Mouse (Mus musculus) heart, embryonic 12.5 days (tissue): ENCODE results near the gene Zbtb21. TPM values are rescaled to one million over a fixed set of nuclear protein-coding genes. Genes with fewer than 3 reads are reported as not detected.

Experiments used
- ATAC-seq: fragments of 200-750 bp; cut with Nextera tagmentation; 2 replicates; pipeline ENCODE4 v1.8.0; 2017; ENCODE audit warnings: moderate TSS enrichment, moderate library complexity; ENCODE audit not compliant: insufficient number of reproducible peaks, low FRiP score
- H3K27ac ChIP-seq: fragments of 300-500 bp; sonication (generic); 2 replicates; pipeline ENCODE4 v1.5.1; 2016; ENCODE audit warnings: mild to moderate bottlenecking, moderate library complexity; ENCODE audit not compliant: poor library complexity, severe bottlenecking
- H3K27me3 ChIP-seq: fragments of 300-500 bp; sonication (generic); replicated peaks from 2 replicates; pipeline ENCODE4 v1.6.1; 2016; ENCODE audit warnings: mild to moderate bottlenecking, moderate library complexity
- H3K36me3 ChIP-seq: fragments of 300-500 bp; sonication (generic); 2 replicates; pipeline ENCODE4 v1.6.1; 2016; ENCODE audit warnings: mild to moderate bottlenecking, moderate library complexity
- H3K4me1 ChIP-seq: fragments of 300-500 bp; sonication (generic); replicated peaks from 2 replicates; pipeline ENCODE4 v1.6.1; 2016; ENCODE audit warnings: mild to moderate bottlenecking
- H3K4me2 ChIP-seq: fragments of 300-500 bp; sonication (generic); 2 replicates; pipeline ENCODE4 v1.6.1; 2016; ENCODE audit warnings: mild to moderate bottlenecking, moderate library complexity
- H3K4me3 ChIP-seq: fragments of 300-500 bp; sonication (generic); 2 replicates; pipeline ENCODE4 v1.5.1; 2016; ENCODE audit warnings: mild to moderate bottlenecking
- H3K9ac ChIP-seq: fragments of 300-500 bp; sonication (generic); 2 replicates; pipeline ENCODE4 v1.6.1; 2016; ENCODE audit warnings: mild to moderate bottlenecking, moderate library complexity
- H3K9me3 ChIP-seq: fragments of 300-500 bp; sonication (generic); replicated peaks from 2 replicates; pipeline ENCODE4 v1.6.1; 2016; ENCODE audit warnings: mild to moderate bottlenecking, moderate library complexity
- WGBS: fragments of 180-500 bp; shearing (Covaris S2); methylation state at CpG from one replicate; pipeline ENCODE4 v1.1.7; 2016; 5-methylcytosine and 5-hydroxymethylcytosine counted together
- polyA plus RNA-seq: library from polyadenylated mRNA; unstranded; fragments of >200 nt; fragmentation: Nextera tagmentation; extraction: Ambion mirVana; gene quantifications from 2 replicates; pipeline ENCODE4 v1.2.1, GENCODE M21; 2016

The Zbtb21 gene
- polyA plus RNA-seq, 1 experiment from 2014 or later, result 11.7 TPM

DNA sequence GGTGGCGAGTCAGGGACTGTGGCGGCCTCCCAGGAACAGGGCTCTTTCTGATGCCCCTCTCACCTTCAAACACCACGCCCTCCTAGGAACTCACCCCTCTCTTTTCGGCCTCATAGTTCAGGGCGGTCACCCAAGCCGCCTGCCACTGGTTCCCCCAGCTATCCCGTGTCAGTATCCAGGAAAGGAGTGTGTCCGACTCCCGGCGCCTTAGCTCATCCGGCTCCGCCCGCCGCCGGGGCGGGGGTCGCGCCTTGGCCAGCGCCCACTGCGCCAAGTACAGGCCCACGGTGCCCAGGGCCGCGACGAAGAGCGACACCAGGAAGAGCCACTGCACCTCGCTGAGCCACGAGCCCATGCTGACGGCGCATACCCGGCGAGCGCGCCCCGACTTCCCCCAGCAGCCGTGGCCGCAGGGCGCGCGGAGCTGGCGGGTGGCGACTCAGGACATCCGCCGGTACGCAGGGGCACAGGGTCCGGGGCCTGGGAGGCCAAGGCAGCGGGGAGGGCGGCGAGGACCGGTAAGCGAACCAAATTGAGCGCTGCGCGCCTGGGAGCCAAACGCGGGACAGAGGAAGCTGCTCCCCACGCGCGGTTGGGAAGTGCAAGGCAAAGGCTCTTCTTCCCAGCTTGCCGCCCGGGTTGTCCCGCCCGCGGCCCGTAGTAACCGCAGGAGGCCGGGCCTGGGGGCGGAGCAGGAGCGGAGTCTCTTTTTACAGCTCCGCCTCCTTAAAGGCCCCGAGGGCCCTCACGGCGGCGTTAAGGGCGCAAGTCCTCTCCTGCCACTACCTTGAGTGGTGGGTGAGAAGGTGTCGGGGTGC, 40.3 kb downstream of the Zbtb21 start:
- Histone ChIP-seq H3K4me3 (peak overlapping the region; percentile 98), H3K27ac (peak overlapping the region; percentile 86), H3K27me3 (no peaks in the 10 kb centered on the region), H3K4me1 (peaks cover 27% of the 10 kb centered on the region), H3K9ac (peak overlapping the region; percentile 90), H3K9me3 (no peaks in the 10 kb centered on the region), H3K4me2 (peak overlapping the region; percentile 89), H3K36me3 (no peaks in the 10 kb centered on the region)
- peak; percentile 91 for ATAC-seq
- WGBS, result under 1% methylated on average over 75 of the region's 75 CpGs

DNA sequence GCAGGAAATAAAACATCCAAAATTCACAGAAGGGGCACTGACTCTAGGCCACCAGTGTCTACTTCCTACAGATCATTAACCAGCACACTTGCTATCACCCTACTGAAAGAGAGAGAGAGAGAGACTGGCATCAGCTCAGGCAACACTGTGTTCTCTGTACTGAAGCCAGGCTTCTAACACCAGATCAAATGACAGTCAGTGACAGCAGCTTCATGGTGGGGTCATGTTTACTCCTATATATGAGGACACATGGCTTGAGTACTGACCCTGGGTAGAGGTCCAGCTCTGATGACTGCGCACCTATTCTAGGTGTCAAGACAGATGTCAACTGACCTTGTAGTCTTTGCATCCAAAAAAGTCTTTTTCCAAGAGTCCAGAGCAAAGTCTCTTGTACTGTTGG, 41.8 kb downstream of the Zbtb21 start:
- H3K4me1 ChIP-seq, result peaks cover 27% of the 10 kb centered on the region
- H3K4me2 ChIP-seq, result no peak overlapping the region; the same call in 1 of the 2 replicates
- H3K9me3 ChIP-seq, result no peaks in the 10 kb centered on the region
- WGBS, result 97% methylated on average over 1 of the region's 1 CpGs
- H3K9ac ChIP-seq, result no peak overlapping the region
- H3K4me3 ChIP-seq, result no peak overlapping the region
- H3K36me3 ChIP-seq, result no peaks in the 10 kb centered on the region
- no peaks in the 10 kb centered on the region for H3K27me3 ChIP-seq
- ATAC-seq, result no peak
- no peak overlapping the region for H3K27ac ChIP-seq

- no peaks in the 10 kb centered on the region for H3K9me3 ChIP-seq
- H3K4me3 ChIP-seq, result no peak overlapping the region
- WGBS, result 39% methylated on average over 2 of the region's 2 CpGs
- no peaks in the 10 kb centered on the region for H3K36me3 ChIP-seq
- H3K27ac ChIP-seq, result no peak overlapping the region
- no peaks in the 10 kb centered on the region for H3K27me3 ChIP-seq
- H3K4me1 ChIP-seq, result peaks cover 27% of the 10 kb centered on the region
- H3K9ac ChIP-seq, result no peak overlapping the region
- H3K4me2 ChIP-seq, result no peak overlapping the region
- no peak for ATAC-seq
Measured at GRCm38 (mm10) chr16:97919793-97920192, 42.6 kb downstream of the Zbtb21 start.

DNA sequence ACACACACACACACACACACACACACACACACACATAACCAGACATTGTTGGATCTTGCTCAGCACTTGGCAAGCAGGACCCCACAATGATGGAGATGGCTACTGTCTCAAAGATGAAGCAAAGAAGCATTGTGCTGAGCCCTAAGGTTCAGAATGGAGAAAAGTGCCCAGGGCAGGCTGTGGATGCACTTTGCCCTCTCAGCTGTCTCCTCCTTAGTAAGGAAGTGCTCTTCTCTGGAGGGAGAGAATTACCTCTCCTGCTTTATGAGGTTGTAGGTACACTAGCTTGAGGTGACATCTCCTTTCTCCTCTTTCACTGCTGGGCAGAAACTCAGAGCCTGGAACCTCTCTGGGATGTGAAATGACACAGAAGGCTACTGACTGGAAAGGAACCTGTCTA, 49.5 kb downstream of the Zbtb21 start:
- H3K4me2 ChIP-seq, result no peak overlapping the region
- no peak overlapping the region for H3K9ac ChIP-seq
- H3K4me3 ChIP-seq, result no peak overlapping the region
- H3K4me1 ChIP-seq, result peaks cover 10% of the 10 kb centered on the region; the same call in 1 of the 2 replicates
- H3K27ac ChIP-seq, result no peak overlapping the region
- H3K36me3 ChIP-seq, result peaks cover 7% of the 10 kb centered on the region; the same call in 1 of the 2 replicates
- no peak for ATAC-seq
- H3K27me3 ChIP-seq, result no peaks in the 10 kb centered on the region
- no peaks in the 10 kb centered on the region for H3K9me3 ChIP-seq

DNA sequence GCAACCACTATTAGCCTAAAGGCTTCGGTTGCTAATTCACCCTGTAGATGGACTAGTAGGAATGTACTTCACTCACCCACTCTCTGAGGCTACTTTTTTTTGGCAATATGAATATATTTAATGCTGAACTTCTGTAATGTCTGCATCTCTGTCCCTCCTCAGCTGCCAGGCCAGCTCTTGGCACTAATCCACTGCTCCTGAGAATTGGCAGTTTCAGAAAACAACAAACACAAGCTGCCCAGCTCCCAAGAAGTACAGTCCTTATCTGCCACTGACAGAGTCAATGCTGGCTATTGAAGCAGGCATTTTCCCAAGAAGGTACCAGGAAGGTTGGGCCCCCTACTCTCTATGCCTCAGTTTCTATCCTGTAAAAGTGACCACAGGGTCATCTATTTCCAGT, 53.1 kb downstream of the Zbtb21 start:
- Histone ChIP-seq H3K36me3 (peaks cover 7% of the 10 kb centered on the region; the same call in 1 of the 2 replicates), H3K9ac (no peak overlapping the region)
- WGBS, result 90% methylated on average over 1 of the region's 1 CpGs

DNA sequence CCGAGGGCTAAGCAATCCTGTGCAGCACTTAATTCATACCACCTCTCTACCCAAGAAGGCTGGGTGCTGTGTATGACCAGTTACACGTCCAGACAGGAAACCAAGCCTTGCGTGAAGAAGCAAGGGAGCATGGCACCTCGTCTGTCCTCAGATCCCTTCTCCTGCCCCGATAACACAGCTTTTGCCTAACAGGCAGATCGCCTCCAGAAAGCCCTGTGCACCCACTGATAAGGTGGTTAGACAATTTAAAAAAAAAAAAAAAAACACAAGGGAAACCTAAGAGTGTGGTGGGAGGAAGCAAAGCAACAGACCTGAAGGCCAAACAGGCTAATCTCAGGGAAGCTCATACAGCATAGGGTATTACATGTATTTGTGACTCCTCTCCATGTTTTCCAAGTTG, 54.9 kb downstream of the Zbtb21 start:
- H3K27ac ChIP-seq, result no peak overlapping the region
- H3K9me3 ChIP-seq, result no peaks in the 10 kb centered on the region
- H3K4me1 ChIP-seq, result peaks cover 11% of the 10 kb centered on the region
- no peak overlapping the region for H3K9ac ChIP-seq
- no peaks in the 10 kb centered on the region for H3K27me3 ChIP-seq
- peaks cover 9% of the 10 kb centered on the region; the same call in 1 of the 2 replicates for H3K36me3 ChIP-seq
- H3K4me2 ChIP-seq, result no peak overlapping the region
- no peak overlapping the region for H3K4me3 ChIP-seq
- 52% methylated on average over 6 of the region's 6 CpGs for WGBS
- ATAC-seq, result no peak

More for the DNA sequence above, 53.1 kb downstream of the Zbtb21 start:
- no peak overlapping the region for H3K4me3 ChIP-seq
- no peaks in the 10 kb centered on the region for H3K9me3 ChIP-seq
- H3K4me2 ChIP-seq, result no peak overlapping the region
- no peaks in the 10 kb centered on the region for H3K27me3 ChIP-seq
- H3K4me1 ChIP-seq, result peaks cover 20% of the 10 kb centered on the region
- no peak for ATAC-seq
- H3K27ac ChIP-seq, result no peak overlapping the region

DNA sequence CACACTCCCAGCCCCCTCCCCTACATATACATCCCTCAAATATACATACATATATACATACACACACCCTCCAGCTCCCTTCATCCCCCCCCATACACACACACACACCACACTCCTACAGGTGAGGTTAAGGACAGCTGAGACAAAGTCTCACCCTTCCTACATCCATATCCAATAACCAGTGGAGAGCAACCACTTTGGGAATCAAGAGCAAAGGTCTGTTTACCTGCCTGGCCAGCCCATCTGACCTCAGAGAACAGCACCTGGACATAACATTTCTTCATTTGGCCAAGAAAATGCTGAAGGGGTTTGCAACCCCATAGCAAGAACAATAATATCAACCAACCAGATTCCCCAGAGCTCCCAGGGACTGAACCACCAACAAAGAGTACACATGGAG, 56.1 kb downstream of the Zbtb21 start:
- H3K4me3 ChIP-seq, result no peak overlapping the region
- no peak overlapping the region for H3K4me2 ChIP-seq
- peaks cover 11% of the 10 kb centered on the region for H3K4me1 ChIP-seq
- peaks cover 9% of the 10 kb centered on the region; the same call in 1 of the 2 replicates for H3K36me3 ChIP-seq
- ATAC-seq, result no peak
- no peak overlapping the region for H3K27ac ChIP-seq
- no peaks in the 10 kb centered on the region for H3K9me3 ChIP-seq
- H3K27me3 ChIP-seq, result no peaks in the 10 kb centered on the region
- no peak overlapping the region for H3K9ac ChIP-seq

GRCm38 (mm10) chr16:97905449-97905991, 56.9 kb downstream of the Zbtb21 start:
- peaks cover 9% of the 10 kb centered on the region; the same call in 1 of the 2 replicates for H3K36me3 ChIP-seq
- H3K9me3 ChIP-seq, result no peaks in the 10 kb centered on the region
- H3K27me3 ChIP-seq, result no peaks in the 10 kb centered on the region
- WGBS, result 51% methylated on average over 2 of the region's 2 CpGs
- no peak overlapping the region for H3K4me3 ChIP-seq
- H3K9ac ChIP-seq, result no peak overlapping the region
- no peak overlapping the region for H3K4me2 ChIP-seq
- peaks cover 11% of the 10 kb centered on the region for H3K4me1 ChIP-seq
- ATAC-seq, result no peak
- H3K27ac ChIP-seq, result no peak overlapping the region

DNA sequence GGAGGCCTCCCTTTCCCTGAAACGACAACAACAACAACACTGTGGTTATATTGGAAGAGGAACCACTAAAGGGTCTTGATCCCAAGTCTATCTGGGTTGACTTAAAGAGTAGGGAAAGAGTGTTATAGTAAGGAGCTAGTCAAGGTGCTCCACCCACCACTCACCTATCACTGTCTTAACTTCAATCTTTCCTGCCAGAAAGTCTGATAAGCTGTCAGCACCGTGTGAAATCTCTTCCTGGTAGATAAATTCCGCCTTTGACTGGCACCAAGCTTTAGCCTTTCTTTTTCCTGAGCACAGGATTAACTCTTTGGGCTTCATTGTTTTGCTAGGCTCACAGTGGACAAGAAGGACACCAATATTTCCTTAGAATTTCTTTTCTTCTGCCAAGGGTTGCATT, 58.4 kb downstream of the Zbtb21 start:
- Histone ChIP-seq H3K27me3 (no peaks in the 10 kb centered on the region), H3K4me2 (no peak overlapping the region), H3K9ac (no peak overlapping the region), H3K27ac (no peak overlapping the region), H3K4me3 (no peak overlapping the region), H3K36me3 (0 out of 2 replicates have a peak, but pooled peaks cover 2% of the 10 kb centered on the region), H3K4me1 (peaks cover 11% of the 10 kb centered on the region), H3K9me3 (no peaks in the 10 kb centered on the region)
- no peak for ATAC-seq
- 40% methylated on average over 3 of the region's 3 CpGs for WGBS

DNA sequence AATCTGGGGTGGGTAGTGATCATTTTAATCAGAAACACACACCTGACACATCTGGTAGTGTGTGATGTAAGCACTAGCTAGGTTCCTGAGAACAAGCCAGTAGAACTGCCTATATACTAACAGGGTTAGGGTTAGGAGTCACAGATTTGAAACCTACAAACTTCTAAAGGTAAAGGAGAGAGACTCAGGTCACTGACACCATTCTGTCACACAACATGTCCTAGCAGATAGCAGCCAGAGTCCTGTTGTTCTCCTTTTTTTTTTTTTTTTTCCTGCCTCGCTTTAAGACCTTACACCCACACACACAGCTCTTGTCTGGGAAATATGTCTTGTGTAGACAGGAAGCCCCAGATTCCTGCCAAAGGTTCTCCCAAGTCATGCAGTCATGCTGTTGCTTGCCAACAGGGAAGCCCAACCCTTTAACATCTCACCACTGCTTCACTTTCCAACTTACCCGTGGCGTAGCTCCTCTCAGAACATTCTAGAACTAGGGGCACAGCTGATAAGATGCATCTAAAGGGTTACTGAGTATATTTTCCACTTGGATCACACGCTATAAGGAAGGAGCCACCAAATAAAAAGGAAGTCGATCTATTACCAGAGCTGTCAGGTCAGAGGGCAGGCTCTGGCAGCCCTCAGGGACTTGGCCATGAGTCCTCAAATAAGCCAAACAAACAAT, 64.9 kb downstream of the Zbtb21 start:
- WGBS, result 48% methylated on average over 5 of the region's 5 CpGs
- peak; percentile 74 for ATAC-seq

More for the DNA sequence above, 64.9 kb downstream of the Zbtb21 start:
- H3K27ac ChIP-seq, result no peak overlapping the region; the same call in 1 of the 2 replicates
- H3K9ac ChIP-seq, result no peak overlapping the region
- no peaks in the 10 kb centered on the region for H3K27me3 ChIP-seq
- H3K36me3 ChIP-seq, result no peaks in the 10 kb centered on the region
- H3K4me3 ChIP-seq, result no peak overlapping the region
- peaks cover 10% of the 10 kb centered on the region; the same call in 1 of the 2 replicates for H3K4me1 ChIP-seq
- H3K9me3 ChIP-seq, result no peaks in the 10 kb centered on the region
- no peak overlapping the region for H3K4me2 ChIP-seq
